Mouse (Mus musculus) B cell, adult 2 months (primary cell): ENCODE data around the gene Guca2b.

Source experiments
- DNase-seq, 2 experiments: peaks; one replicate each; pipeline ENCODE4 v3.0.0; 2022

The Guca2b gene

DNA sequence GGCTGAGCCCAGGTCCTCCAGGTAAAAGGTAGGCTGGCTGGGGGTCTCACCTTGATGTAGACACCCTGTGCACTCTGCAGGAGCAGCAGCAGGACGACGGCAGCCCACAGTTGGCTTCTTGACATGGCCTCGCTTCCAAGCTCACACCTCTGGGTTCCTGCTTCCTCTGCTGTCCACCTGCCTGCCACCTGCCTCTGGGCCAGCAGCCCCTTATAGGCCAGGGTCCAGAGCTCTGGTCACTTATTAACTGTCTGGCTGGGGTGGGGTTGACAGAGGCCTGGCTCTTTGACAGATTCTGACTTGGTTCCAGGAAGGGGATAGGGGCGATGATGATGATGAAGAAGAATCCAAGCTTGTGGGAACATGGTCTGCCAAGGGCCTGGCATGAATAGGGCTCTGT, at the start of gene Guca2b:
Gene Guca2b, minus strand, starts transcription at position 224 of the 400 bp plus-strand sequence.
- DNase-seq, result no peak

GRCm38 (mm10) chr4:119707751-119708150, 49.0 kb upstream of the Guca2b start:
- no peak for DNase-seq

GRCm38 (mm10) chr4:119707326-119707725, 48.6 kb upstream of the Guca2b start:
- no peak for DNase-seq

DNA sequence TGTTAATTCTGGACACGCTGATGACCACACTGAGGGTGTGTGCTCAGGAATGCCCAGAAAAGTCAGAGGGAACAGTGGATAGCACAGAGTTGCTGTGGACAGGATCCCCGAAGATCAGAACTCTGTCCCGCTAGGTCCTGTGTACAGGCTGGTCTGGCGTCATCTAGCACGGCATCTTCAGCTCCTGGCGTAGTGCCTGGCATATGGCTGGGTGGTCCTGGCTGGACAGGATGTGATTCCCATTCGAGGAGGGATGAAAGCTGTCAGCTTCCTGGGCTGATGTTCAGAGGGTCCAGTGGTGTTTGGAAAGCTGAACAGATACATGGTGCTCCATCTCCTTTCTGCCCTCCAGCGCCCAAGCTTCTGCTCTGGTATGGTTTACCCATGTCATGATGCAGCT, 45.2 kb upstream of the Guca2b start:
- no peak for DNase-seq

DNA sequence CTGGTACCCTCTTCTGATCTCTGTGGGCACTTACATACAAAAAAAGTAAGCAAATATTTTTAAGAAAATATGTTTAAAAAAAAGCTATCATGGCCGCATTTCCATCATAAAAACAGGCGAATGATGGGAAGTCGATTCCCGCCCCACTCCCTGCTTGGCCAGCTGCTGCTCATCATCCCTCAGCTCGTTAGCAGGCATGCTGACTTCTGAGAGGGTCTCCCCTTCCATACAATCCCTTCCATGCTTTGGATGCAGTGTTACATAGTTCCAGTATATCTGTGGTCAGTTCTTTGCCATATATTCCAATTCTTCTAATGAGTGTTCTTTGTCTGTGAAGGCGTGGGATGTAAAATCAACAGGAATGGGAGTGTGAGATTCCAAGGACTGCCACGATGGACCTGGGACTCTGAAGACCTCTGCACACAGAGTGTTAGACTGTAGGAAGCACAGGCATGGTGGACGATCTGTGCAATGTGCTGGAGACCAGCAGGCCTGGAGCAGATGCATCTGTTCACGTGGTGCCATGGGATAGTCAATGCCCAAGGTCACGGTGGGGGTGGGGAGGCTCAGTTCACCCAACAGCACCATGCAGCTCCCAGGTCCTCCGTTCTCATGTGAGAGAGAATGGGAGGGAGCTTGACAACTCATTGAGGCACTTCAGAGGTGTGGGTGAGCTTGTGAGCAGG, 42.7 kb upstream of the Guca2b start:
- DNase-seq, result no peak

- DNase-seq, result no peak
Measured at GRCm38 (mm10) chr4:119698339-119698738, 39.6 kb upstream of the Guca2b start.

DNA sequence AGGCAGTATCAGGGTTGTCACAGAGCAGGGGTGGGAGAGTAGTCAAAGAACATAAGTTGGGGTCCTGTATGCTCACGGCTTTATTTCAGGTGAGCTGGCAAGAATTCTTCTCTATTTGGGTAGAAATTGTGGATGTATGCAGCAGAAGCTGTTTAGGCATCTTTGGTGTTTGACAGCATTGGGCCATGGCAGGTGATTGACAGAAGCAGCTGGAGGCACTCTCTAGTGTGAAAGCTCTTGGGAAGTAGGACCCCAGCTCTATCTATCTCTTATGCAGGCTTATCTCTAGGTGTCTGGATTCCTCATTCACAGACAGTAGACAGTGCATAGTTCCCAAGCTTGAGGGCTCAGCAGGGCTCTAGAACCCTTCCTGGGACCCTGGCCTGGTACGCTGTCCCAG, 27.0 kb upstream of the Guca2b start:
- no peak for DNase-seq

DNA sequence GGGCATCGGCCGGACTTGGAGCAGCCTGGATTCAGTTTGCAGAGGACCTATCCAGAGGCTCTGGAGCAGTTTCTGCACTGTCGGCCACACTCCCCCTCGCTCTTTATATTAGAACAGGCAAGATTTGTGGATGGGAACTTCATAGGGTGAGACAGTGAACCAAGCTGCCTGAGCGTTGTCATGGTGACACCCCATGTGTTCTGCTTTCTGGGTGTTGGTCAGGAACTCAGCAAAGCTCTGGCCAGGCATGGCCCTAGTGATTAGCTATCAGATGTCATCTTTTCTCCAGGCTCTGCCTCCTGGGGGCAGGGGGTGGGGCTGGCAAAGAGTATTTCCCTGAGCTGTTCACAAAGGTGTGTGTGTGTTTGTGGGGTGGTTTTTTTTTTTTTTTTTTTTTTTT, 23.8 kb upstream of the Guca2b start:
- no peak for DNase-seq

GRCm38 (mm10) chr4:119672685-119673084, 13.9 kb upstream of the Guca2b start:
- no peak for DNase-seq

DNA sequence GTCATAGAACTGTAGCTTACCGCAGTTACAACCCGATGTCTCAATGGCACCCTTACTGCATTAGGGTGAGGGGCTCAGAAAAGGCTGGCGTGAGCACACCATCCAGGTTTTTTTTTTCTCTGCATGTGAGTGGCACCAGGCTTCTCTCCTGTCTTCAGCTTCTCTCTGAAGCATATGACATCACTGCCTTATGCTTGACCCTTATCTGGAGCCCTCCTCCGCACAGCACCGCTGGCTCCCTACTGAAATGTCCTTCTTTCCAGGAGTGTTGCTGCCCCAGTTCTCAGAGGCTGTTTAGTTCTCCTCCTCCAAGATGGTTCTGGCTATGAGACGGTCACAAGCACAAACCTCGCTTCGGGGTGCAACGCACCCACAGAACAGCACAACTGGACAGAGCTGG, 12.4 kb upstream of the Guca2b start:
- DNase-seq, result no peak

DNA sequence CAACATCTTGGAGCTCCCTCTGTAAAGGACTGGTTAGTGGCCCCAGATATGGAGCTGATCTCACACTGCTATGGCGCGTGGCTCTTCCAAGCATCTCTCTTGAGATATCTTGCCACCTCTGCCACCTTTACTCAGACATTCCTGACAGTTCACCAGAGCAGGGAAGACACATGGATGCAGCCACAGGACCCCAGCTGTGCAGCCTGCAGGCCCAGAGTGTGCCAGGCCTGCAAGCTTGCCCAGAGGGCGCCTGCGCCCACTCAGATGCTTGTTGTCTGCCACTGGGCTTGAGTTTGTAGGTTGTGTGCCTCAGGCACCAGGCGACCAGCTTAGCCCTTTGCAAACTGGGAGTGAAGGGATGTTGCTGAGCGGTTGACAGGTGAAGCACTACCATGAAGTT, 12.0 kb upstream of the Guca2b start:
- no peak for DNase-seq

DNA sequence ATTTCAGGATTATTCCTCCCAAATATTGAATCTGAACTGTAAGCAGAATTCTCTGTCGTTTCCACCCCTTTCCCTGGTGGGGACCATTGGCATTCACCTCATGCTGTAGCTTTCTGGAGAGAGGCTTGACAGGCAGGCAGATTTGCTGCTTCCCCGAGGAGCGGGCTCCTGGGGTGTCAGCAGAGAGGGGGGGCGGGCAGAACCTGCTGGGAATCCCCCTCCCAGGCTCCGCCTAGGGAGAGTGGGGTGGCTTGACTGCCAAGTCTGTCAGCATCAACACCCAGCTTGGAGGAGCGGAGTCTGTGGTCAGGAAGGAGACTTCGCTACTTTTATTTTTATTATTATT, 11.4 kb upstream of the Guca2b start:
- DNase-seq, result no peak

- peak; percentile 77 to 81 for DNase-seq
Measured at GRCm38 (mm10) chr4:119669356-119670209, 10.8 kb upstream of the Guca2b start.

GRCm38 (mm10) chr4:119668596-119668995, 9.8 kb upstream of the Guca2b start:
- no peak for DNase-seq

DNA sequence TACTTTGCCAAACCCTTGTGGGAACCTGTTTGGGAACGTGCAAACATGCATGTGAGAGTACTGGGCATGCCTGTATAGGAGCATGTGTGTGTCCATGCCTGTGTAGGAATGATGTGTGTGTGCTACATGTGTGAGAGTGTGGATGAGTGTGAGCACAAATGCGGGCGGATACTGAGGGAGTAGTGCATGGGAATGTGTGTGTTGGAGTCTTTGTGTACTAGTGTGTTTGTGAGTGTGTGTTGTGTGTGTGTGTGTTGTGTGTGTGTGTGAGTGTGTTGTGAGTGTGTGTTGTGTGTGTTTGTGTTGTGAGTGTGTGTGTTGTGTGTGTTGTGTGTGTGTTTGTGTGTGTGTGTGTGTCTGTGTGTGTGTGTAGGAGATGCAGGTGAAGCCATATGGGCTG, 9.4 kb upstream of the Guca2b start:
- no peak for DNase-seq

GRCm38 (mm10) chr4:119667454-119667853, 8.7 kb upstream of the Guca2b start:
- DNase-seq, result peak; percentile 73 to 74

DNA sequence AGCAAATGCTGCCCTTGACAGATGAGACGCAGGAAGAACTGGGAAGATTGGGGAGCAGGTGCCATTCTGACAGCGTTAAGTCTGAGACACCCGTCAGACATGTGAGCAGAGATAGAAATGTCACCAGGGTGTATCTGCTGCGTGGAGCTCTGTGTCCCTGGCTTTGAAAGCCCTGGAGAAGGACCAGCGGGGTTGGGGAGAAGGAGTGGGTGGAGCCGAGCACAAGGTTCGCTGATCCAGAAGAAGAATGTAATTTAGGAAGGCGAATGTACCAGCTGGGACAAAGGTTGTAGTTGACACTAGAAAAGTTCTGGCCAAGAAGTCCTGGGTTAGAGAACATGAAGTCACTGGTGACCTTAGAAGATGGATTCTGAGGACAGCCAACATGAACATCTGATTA, 7.4 kb upstream of the Guca2b start:
- no peak for DNase-seq

- no peak for DNase-seq
Measured at GRCm38 (mm10) chr4:119665166-119665565, 6.4 kb upstream of the Guca2b start.

GRCm38 (mm10) chr4:119663409-119664095, 4.8 kb upstream of the Guca2b start:
- peak; percentile 61 to 64 for DNase-seq

DNA sequence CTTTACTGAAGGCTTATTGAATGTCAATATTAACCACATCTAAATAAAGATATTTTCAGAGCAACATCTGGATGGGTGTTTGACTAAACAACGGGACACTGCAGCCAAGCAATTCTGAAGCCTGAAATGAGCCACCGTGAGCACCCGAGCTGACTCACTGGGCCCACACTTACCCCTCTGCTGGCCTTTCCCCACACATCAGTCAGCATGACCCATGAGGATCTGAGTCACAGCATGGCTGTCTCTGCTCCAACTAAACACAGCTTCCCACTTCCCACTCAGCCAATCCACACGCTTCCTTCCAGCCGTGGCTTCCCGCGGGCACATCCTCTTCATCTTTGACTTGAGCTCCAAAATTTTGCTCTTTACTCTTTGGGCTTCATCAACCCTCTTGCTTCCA, 4.2 kb upstream of the Guca2b start:
- peak in 1 of 2 experiments; percentile 21 for DNase-seq

GRCm38 (mm10) chr4:119662151-119662550, 3.4 kb upstream of the Guca2b start:
- DNase-seq, result no peak

GRCm38 (mm10) chr4:119660007-119660406, 1.3 kb upstream of the Guca2b start:
- no peak for DNase-seq

DNA sequence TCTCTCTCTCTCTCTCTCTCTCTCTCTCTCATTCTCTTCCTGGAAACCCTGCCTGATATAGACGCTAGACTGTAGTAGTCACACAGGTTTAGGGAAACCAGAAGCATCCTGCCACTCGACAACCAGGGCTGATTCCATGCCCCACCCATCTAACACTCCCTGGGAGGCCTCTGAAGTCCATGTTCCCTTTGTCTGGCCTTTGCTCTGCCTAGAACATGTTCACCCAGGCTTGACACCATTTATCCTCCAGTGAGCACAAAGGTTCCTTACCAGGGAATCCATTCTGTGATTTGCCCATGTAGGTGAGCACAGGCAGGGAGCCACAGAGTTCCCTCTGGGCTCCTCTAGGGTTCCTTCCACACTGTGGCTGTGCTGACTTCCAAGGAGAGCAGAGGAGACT, 508 bp downstream of the Guca2b start:
- DNase-seq, result no peak

DNA sequence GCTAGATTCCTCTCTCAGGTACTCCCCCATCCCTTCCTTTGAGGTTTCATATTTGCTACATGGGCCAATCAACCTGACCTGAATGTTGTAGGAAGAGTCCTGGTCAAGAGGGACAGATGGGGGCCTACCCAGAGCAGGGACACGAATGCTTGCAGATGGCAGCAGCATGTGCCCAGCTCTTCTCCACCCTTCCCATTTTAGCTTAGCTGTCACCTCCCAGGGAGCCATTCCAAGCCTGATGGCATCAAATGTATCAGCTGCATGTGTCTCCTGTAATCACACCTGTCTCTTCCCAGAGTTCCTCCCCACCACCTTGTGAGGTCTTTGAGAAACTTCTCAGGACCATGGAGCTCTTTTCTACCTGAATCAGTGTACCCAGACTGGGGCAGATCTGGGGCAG, 1.7 kb downstream of the Guca2b start:
- no peak for DNase-seq
